Mouse (Mus musculus) kidney, adult 2 months (tissue): ENCODE results near the gene Tnpo3.

Experiments used
- CTCF ChIP-seq: fragments of 200-500 bp; conservative IDR thresholded peaks from 2 replicates; pipeline ENCODE4 v1.5.1; 2011; ENCODE audit warnings: low read depth, mild to moderate bottlenecking, control low read depth, low read length, moderate library complexity, mixed read lengths; ENCODE audit not compliant: insufficient read depth, insufficient read length
- POLR2A ChIP-seq: fragments of 200-500 bp; IDR thresholded peaks from one replicate; pipeline ENCODE4 v1.6.1; 2011; ENCODE audit warnings: low read depth, low read length, control low read depth

DNA sequence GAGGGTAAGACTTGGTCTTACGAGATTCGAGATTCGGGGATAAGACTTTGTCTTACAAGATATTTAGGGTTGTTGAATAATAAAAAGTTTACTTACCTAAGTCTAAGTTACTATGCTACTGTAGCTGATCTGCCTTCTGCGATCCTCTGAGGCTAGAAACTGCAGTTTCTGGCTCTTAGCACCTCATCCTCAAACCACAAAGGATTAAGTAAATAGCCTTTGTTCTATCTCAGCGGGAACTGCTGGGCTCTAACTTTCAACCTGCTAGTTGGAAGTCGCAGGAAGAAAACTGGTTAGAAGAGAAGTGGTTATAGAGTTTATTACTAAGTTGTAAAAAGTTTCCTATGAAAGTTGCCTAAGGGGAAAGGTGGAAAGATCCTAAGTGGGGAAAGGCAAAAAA is 12.6 kb upstream of the Tnpo3 start:
- TF ChIP-seq CTCF (no peak), POLR2A (no peak)
